8 mouse cellular contexts compared by ENCODE assay signal in genomic region chr9:118389481-118390334, GRCm38 (mm10).
DNase-seq lines count a peak whose midpoint lies in the region; ATAC-seq lines count a peak whose summit lies in the region.

No protein-coding gene starts in this region.

- no peak overlapping the region for H3K9ac ChIP-seq in liver, embryonic 11.5 days (ENCODE audit: low read depth, low read length)
- H3K9ac ChIP-seq in heart, embryonic 14.5 days (ENCODE audit: low read length) = peak overlapping the region; percentile 42; the same call in 1 of the 2 replicates
- no peak overlapping the region for H3K9ac ChIP-seq in liver, embryonic 15.5 days

- H3K9me3 ChIP-seq in liver, embryonic 11.5 days (ENCODE audit: control insufficient read depth, low read length) = no peaks in the 10 kb centered on the region
- no peaks in the 10 kb centered on the region for H3K9me3 ChIP-seq in heart, embryonic 14.5 days (ENCODE audit: control insufficient read depth, low read length)
- H3K9me3 ChIP-seq in liver, embryonic 15.5 days (replicated peaks) = no peaks in the 10 kb centered on the region

- H3K36me3 ChIP-seq in liver, embryonic 11.5 days (ENCODE audit: control insufficient read depth, insufficient read depth, low read length) = no peaks in the 10 kb centered on the region
- no peaks in the 10 kb centered on the region for H3K36me3 ChIP-seq in heart, embryonic 14.5 days (ENCODE audit: control insufficient read depth, insufficient read depth, low read length)
- no peaks in the 10 kb centered on the region for H3K36me3 ChIP-seq in liver, embryonic 15.5 days (replicated peaks)

- no peak for DNase-seq in liver, embryonic 11.5 days (ENCODE audit: low spot score)
- DNase-seq in liver = no peak
- peak; percentile 58 for DNase-seq in embryo, embryonic 10.5 days (ENCODE audit: low spot score)
- DNase-seq in skeletal muscle tissue, adult 2 months (ENCODE audit: low read depth, low spot score) = peak; percentile 7
- DNase-seq in frontal cortex, postnatal 36 days (ENCODE audit: low spot score in 2 of 2) = no peak
- no peak for DNase-seq in ovary, postnatal 36 days (ENCODE audit: low spot score)

- H3K27me3 ChIP-seq in liver, embryonic 11.5 days (replicated peaks; ENCODE audit: control insufficient read depth, insufficient read depth, low read length) = peaks cover 23% of the 10 kb centered on the region
- peaks cover 13% of the 10 kb centered on the region; the same call in 1 of the 2 replicates for H3K27me3 ChIP-seq in heart, embryonic 14.5 days (ENCODE audit: control insufficient read depth, insufficient read depth, low read length)
- H3K27me3 ChIP-seq in liver, embryonic 15.5 days = peaks cover 32% of the 10 kb centered on the region

- no peaks in the 10 kb centered on the region for H3K4me1 ChIP-seq in liver, embryonic 11.5 days (replicated peaks; ENCODE audit: control insufficient read depth, insufficient read depth, low read length)
- H3K4me1 ChIP-seq in heart, embryonic 14.5 days (ENCODE audit: control insufficient read depth in 2 of 2, insufficient read depth in 2 of 2, low read length in 2 of 2) = peaks cover 7 to 12% of the 10 kb centered on the region in 2 experiments
- no peaks in the 10 kb centered on the region for H3K4me1 ChIP-seq in liver, embryonic 15.5 days (replicated peaks)

- H3K4me2 ChIP-seq in liver, embryonic 11.5 days = peak overlapping the region; percentile 48
- peak overlapping the region; percentile 76 for H3K4me2 ChIP-seq in heart, embryonic 14.5 days (ENCODE audit: low read length)
- peak overlapping the region; percentile 33 for H3K4me2 ChIP-seq in liver, embryonic 15.5 days

- H3K4me3 ChIP-seq in liver, embryonic 11.5 days (ENCODE audit: low read depth, low read length) = peak overlapping the region; percentile 20
- peak overlapping the region; percentile 34 to 41 for H3K4me3 ChIP-seq in heart, embryonic 14.5 days (ENCODE audit: control insufficient read depth in 1 of 2, insufficient read depth in 1 of 2, low read depth in 1 of 2, low read length in 2 of 2)
- peak overlapping the region; percentile 20 for H3K4me3 ChIP-seq in liver, embryonic 15.5 days (replicated peaks)

- no peak for ATAC-seq in liver, embryonic 11.5 days (replicated peaks; ENCODE audit: low FRiP score)
- ATAC-seq in heart, embryonic 14.5 days (ENCODE audit: insufficient number of reproducible peaks, insufficient read depth, low FRiP score, low read depth) = no peak
- no peak for ATAC-seq in liver, embryonic 15.5 days (ENCODE audit: insufficient read depth)

- 9% methylated on average over 27 of the region's 27 CpGs for WGBS in liver, embryonic 11.5 days
- WGBS in heart, embryonic 14.5 days = 6% methylated on average over 27 of the region's 27 CpGs
- WGBS in liver, embryonic 15.5 days (ENCODE audit: insufficient replicate concordance) = 10% methylated on average over 27 of the region's 27 CpGs

- H3K27ac ChIP-seq in liver, embryonic 11.5 days (ENCODE audit: low read depth, low read length) = no peak overlapping the region
- no peak overlapping the region for H3K27ac ChIP-seq in heart, embryonic 14.5 days (replicated peaks in 1 of 2; ENCODE audit: control insufficient read depth in 1 of 2, insufficient read depth in 1 of 2, low read depth in 2 of 2, low read length in 2 of 2)
- no peak overlapping the region for H3K27ac ChIP-seq in liver, embryonic 15.5 days (replicated peaks)

Comparison
In these comparisons a context has a peak if more than half of its experiments do, and no peak if none do; other contexts are left out.
1. DNase-seq: peak in embryo, embryonic 10.5 days (single experiment) and skeletal muscle tissue, adult 2 months (single experiment); none in liver, embryonic 11.5 days (single experiment), liver (single experiment), frontal cortex, postnatal 36 days (0 of 2) and ovary, postnatal 36 days (single experiment).
2. Peak in every context shown above with its lines, with median percentiles within 50 percentile points of each other: H3K4me2 ChIP-seq and H3K4me3 ChIP-seq.